Mouse (Mus musculus) intestine, embryonic 16.5 days (tissue): ENCODE data around the gene Pbx1. TPM values are rescaled to one million over a fixed set of nuclear protein-coding genes. Genes with fewer than 3 reads are reported as not detected.

ENCODE experiments used
- ATAC-seq: fragments of 200-750 bp; cut with Nextera tagmentation; 2 replicates; pipeline ENCODE4 v1.8.0; 2017; ENCODE audit warnings: moderate TSS enrichment, moderate library complexity
- H3K27ac ChIP-seq: fragments of 300-500 bp; sonication (generic); 2 replicates; pipeline ENCODE4 v1.5.1; 2014; ENCODE audit warnings: mild to moderate bottlenecking, low read length
- H3K27me3 ChIP-seq: fragments of 300-500 bp; sonication (generic); replicated peaks from 2 replicates; pipeline ENCODE4 v1.6.1; 2014; ENCODE audit warnings: low read length, control low read depth, mixed read lengths; ENCODE audit not compliant: control insufficient read depth, insufficient read depth
- H3K36me3 ChIP-seq: fragments of 300-500 bp; sonication (generic); 2 replicates; pipeline ENCODE4 v1.6.1; 2014; ENCODE audit warnings: low read length, control low read depth; ENCODE audit not compliant: control insufficient read depth, insufficient read depth
- H3K4me1 ChIP-seq: fragments of 300-500 bp; sonication (generic); 2 replicates; pipeline ENCODE4 v1.6.1; 2014; ENCODE audit warnings: low read length, control low read depth, mixed read lengths; ENCODE audit not compliant: control insufficient read depth, insufficient read depth
- H3K4me2 ChIP-seq: fragments of 300-500 bp; sonication (generic); 2 replicates; pipeline ENCODE4 v1.6.1; 2014; ENCODE audit warnings: low read depth, low read length, control low read depth
- H3K4me3 ChIP-seq: fragments of 300-500 bp; sonication (generic); 2 replicates; pipeline ENCODE4 v1.5.1; 2014; ENCODE audit warnings: mild to moderate bottlenecking, low read length
- H3K9ac ChIP-seq: fragments of 300-500 bp; sonication (generic); 2 replicates; pipeline ENCODE4 v1.6.1; 2014; ENCODE audit warnings: low read depth, low read length
- H3K9me3 ChIP-seq: fragments of 300-500 bp; sonication (generic); 2 replicates; pipeline ENCODE4 v1.6.1; 2016; ENCODE audit warnings: low read length, control low read depth; ENCODE audit not compliant: control insufficient read depth
- WGBS: fragments of 180-500 bp; shearing (Covaris S2); extraction: QIAGEN DNeasy Blood & Tissue Kit; methylation state at CpG from one replicate; pipeline ENCODE4 v1.1.7; 2014; 5-methylcytosine and 5-hydroxymethylcytosine counted together
- polyA plus RNA-seq: library from polyadenylated mRNA; unstranded; fragments of >200 nt; fragmentation: Nextera tagmentation; extraction: Ambion mirVana; gene quantifications from 2 replicates; pipeline ENCODE4 v1.2.1, GENCODE M21; 2015

Gene Pbx1
- polyA plus RNA-seq, 1 experiment from 2014 or later = 17.2 TPM

- H3K4me2 ChIP-seq = no peak overlapping the region
- no peaks in the 10 kb centered on the region for H3K36me3 ChIP-seq
- H3K9me3 ChIP-seq = no peaks in the 10 kb centered on the region
- 87% methylated on average over 2 of the region's 2 CpGs for WGBS
- ATAC-seq = no peak
- no peak overlapping the region for H3K27ac ChIP-seq
- no peaks in the 10 kb centered on the region for H3K27me3 ChIP-seq
- peaks cover 5% of the 10 kb centered on the region; the same call in 1 of the 2 replicates for H3K4me1 ChIP-seq
- H3K4me3 ChIP-seq = no peak overlapping the region
- no peak overlapping the region for H3K9ac ChIP-seq
These were observed 265.2 kb downstream of the Pbx1 start for GRCm38 (mm10) chr1:168166841-168167240.

GRCm38 (mm10) chr1:168164945-168165344, 267.1 kb downstream of the Pbx1 start:
- Histone ChIP-seq H3K27me3 (no peaks in the 10 kb centered on the region), H3K9me3 (no peaks in the 10 kb centered on the region), H3K36me3 (no peaks in the 10 kb centered on the region), H3K4me2 (no peak overlapping the region), H3K9ac (no peak overlapping the region), H3K4me3 (no peak overlapping the region), H3K27ac (no peak overlapping the region), H3K4me1 (peaks cover 5% of the 10 kb centered on the region; the same call in 1 of the 2 replicates)
- no peak for ATAC-seq
- 61% methylated on average over 3 of the region's 3 CpGs for WGBS

DNA sequence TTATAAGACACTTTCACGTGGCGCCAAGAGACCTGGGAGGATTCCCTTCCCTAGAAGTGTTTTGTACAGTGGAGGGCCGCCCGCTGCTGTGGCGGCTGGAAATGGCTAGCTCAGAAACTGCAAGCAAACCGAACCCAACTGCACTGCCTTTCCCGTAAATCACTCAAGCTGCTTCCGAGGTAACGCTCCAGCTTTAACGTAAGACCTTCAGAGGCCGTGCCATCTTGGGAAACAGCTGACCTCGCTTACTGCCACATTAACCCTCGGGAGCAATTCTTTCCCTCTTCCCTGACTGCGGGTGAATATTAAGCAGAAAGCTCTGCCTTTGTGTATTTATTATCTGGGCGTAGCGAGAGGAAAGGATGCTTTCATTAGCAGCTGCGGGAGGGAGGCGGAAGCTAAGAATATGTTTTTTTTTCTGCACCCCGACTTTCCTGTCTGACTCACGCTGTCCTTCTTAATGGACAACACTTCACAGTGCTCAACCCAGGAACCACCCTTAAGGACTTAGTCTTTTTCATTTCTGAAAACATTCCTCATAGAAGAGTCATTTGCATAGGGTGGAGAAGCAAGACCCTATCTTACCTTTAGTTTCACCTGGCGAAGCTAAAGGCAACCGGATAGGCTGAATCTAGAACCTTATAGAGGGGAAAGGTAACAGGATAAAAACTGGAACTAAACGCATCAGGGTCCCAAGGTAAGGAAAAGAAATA, 268.4 kb downstream of the Pbx1 start:
- Histone ChIP-seq H3K27ac (no peak overlapping the region), H3K27me3 (no peaks in the 10 kb centered on the region), H3K4me1 (peaks cover 5% of the 10 kb centered on the region; the same call in 1 of the 2 replicates), H3K4me2 (no peak overlapping the region), H3K9ac (no peak overlapping the region), H3K4me3 (no peak overlapping the region), H3K36me3 (0 out of 2 replicates have a peak, but pooled peaks cover 1% of the 10 kb centered on the region), H3K9me3 (no peaks in the 10 kb centered on the region)
- WGBS = 54% methylated on average over 23 of the region's 23 CpGs
- no peak for ATAC-seq

- no peak overlapping the region for H3K4me2 ChIP-seq
- no peaks in the 10 kb centered on the region for H3K27me3 ChIP-seq
- H3K9me3 ChIP-seq = no peaks in the 10 kb centered on the region
- H3K36me3 ChIP-seq = no peaks in the 10 kb centered on the region
- no peak overlapping the region for H3K27ac ChIP-seq
- WGBS = 62% methylated on average over 6 of the region's 6 CpGs
- no peaks in the 10 kb centered on the region for H3K4me1 ChIP-seq
- no peak for ATAC-seq
- no peak overlapping the region for H3K4me3 ChIP-seq
- H3K9ac ChIP-seq = no peak overlapping the region
These were observed 292.9 kb downstream of the Pbx1 start for GRCm38 (mm10) chr1:168139138-168139682.

- ATAC-seq = no peak
- Histone ChIP-seq H3K4me3 (no peak overlapping the region), H3K9me3 (no peaks in the 10 kb centered on the region), H3K36me3 (no peaks in the 10 kb centered on the region), H3K4me1 (no peaks in the 10 kb centered on the region), H3K9ac (no peak overlapping the region), H3K27ac (no peak overlapping the region), H3K4me2 (no peak overlapping the region), H3K27me3 (no peaks in the 10 kb centered on the region)
- 71% methylated on average over 4 of the region's 4 CpGs for WGBS
These were observed 293.4 kb downstream of the Pbx1 start for GRCm38 (mm10) chr1:168138669-168139068.

GRCm38 (mm10) chr1:168137890-168138289, 294.2 kb downstream of the Pbx1 start:
- Histone ChIP-seq H3K4me1 (no peaks in the 10 kb centered on the region), H3K9me3 (no peaks in the 10 kb centered on the region), H3K27me3 (no peaks in the 10 kb centered on the region), H3K4me3 (no peak overlapping the region), H3K4me2 (no peak overlapping the region), H3K9ac (no peak overlapping the region), H3K36me3 (no peaks in the 10 kb centered on the region), H3K27ac (no peak overlapping the region)
- no peak for ATAC-seq
- WGBS = 86% methylated on average over 5 of the region's 5 CpGs

- H3K4me1 ChIP-seq = no peaks in the 10 kb centered on the region
- no peaks in the 10 kb centered on the region for H3K9me3 ChIP-seq
- no peaks in the 10 kb centered on the region for H3K36me3 ChIP-seq
- no peak overlapping the region for H3K27ac ChIP-seq
- no peak overlapping the region for H3K9ac ChIP-seq
- H3K27me3 ChIP-seq = no peaks in the 10 kb centered on the region
- ATAC-seq = no peak
- no peak overlapping the region for H3K4me3 ChIP-seq
- H3K4me2 ChIP-seq = no peak overlapping the region
- WGBS = 45% methylated on average over 7 of the region's 7 CpGs
These were observed 296.5 kb downstream of the Pbx1 start for GRCm38 (mm10) chr1:168135545-168135944.

- Histone ChIP-seq H3K27me3 (no peaks in the 10 kb centered on the region), H3K27ac (no peak overlapping the region), H3K4me3 (no peak overlapping the region), H3K9me3 (no peaks in the 10 kb centered on the region), H3K9ac (no peak overlapping the region), H3K4me2 (no peak overlapping the region), H3K36me3 (no peaks in the 10 kb centered on the region), H3K4me1 (no peaks in the 10 kb centered on the region)
- ATAC-seq = no peak
These were observed 298.4 kb downstream of the Pbx1 start for GRCm38 (mm10) chr1:168133696-168134095.

DNA sequence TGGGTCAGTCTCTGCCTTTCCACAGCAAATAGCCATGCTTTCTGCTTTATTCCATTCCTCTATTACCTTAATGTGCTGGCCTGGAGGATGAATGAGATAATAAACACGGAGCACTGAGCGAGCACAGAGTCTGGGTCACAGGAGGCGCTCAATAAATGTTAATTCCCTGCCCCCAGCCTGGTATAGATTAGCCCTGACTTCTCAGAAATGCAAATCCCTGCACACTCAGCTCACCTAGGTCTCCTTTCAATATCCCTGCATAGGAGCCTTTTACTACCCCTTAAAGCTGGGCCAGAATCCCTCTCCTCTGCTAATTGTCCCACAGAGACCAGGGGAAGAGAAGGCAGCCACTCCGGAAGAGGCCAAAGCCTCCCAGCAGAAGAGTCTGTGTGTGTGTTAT, 304.1 kb downstream of the Pbx1 start:
- no peak overlapping the region for H3K9ac ChIP-seq
- no peak for ATAC-seq
- no peaks in the 10 kb centered on the region for H3K4me1 ChIP-seq
- H3K27me3 ChIP-seq = no peaks in the 10 kb centered on the region
- H3K4me2 ChIP-seq = no peak overlapping the region
- no peak overlapping the region for H3K4me3 ChIP-seq
- H3K9me3 ChIP-seq = no peaks in the 10 kb centered on the region
- 50% methylated on average over 4 of the region's 4 CpGs for WGBS
- H3K36me3 ChIP-seq = no peaks in the 10 kb centered on the region
- H3K27ac ChIP-seq = no peak overlapping the region
